Mouse (Mus musculus): ENCODE data around the gene BC028528.

- TF ChIP-seq CTCF (IDR thresholded peaks at IDR 0.05; ENCODE audit: low read depth, low read length) = no peak
- no peak for TF ChIP-seq POLR2A (IDR thresholded peaks at IDR 0.05; ENCODE audit: borderline replicate concordance, low read depth, low read length)
Observed at GRCm38 (mm10) chr3:95870976-95871375, 20.8 kb downstream of the BC028528 start.

Data from bone marrow macrophage, adult 2 months (primary cell).